Mouse (Mus musculus) frontal cortex, postnatal 25 days (tissue): Measurements from ENCODE around the gene Dcaf8.

ENCODE experiments used
- DNase-seq, 2 experiments: peaks; one replicate each; pipeline ENCODE4 v3.0.0; 2022; ENCODE audit warnings: low spot score in 2 of 2

Dcaf8 gene

GRCm38 (mm10) chr1:172148279-172148954 is 533 bp downstream of the Dcaf8 start:
- no peak for DNase-seq

DNA sequence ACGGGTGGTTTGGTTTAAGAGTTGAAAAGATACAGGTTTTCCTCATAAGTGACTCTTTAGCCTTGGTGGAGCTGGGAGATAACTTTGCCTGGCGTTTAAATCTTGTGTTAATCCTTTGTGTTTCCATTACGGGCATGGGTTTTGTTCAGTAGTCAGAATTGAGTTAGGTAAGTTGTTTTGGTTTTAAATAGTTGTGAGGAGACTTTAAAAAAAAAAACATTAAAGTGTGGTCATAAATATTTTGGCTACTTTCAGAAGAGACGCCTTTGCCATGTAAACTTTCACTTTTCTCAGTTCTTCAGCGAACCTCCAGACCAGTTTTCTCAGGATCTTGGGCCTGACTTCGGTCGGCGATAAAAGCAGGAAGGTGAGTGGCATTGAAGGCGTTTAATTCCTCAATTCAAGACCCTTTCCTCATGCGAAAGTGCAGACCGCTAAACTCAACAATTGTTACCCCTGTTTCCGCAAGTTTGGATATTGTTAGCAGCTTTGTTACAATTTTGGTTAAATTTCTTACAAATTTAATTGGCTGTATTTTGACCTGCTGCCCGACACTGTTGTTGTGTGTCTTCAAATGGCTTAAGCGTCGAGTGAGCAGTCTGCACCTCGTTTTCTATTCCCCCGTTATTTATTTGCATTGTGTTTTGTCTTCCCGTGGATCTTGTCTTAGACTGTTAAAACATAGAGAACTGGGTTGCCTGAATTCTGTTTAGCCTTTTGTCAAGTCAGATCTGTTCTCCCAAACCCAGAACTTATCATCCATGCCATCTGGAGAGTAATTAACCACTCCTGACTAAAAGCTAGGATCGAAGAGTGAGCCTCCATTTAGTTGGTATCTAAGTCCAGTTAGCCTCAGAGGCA is 1.3 kb downstream of the Dcaf8 start:
- DNase-seq: no peak

DNA sequence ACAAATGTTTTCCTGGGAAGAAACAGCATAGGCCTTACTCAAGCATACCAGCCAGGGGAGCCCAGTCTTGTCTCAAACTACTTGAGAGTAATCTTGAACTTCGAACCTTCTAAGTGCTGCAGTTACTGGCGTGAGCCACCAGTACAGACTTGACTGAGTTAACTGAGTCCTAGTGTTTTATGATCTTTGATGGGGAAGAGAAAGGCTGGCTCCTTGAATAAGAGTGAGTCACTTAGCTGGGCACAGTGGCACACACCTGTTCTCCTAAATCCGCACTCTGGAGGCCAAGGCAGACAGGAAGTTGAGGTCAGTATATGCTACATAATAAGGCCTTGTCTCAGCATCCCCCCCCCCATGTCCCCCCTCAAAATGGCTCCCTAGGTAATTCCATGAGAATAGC is 6.7 kb downstream of the Dcaf8 start:
- no peak for DNase-seq

- DNase-seq: no peak
Measured at GRCm38 (mm10) chr1:172155518-172155917, 7.6 kb downstream of the Dcaf8 start.

DNA sequence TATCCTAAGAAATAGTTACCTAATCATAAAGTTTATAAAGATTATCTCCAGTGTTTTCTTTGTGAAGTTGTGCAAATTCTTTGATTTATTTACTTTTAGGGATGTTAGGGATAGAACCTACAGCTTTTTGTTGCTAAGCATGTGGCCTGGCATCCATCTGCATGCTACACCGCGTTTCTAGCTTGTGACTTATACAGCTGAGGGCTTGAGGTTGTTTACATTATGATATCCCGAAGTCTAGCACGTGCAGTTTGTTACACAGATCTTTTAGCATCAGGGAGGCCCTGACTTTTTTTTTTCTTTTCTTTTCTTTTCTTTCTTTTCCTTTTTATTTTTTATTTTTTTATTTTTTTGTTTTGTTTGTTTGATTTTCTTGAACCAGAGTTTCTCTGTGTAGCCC is 12.1 kb downstream of the Dcaf8 start:
- DNase-seq: no peak

DNA sequence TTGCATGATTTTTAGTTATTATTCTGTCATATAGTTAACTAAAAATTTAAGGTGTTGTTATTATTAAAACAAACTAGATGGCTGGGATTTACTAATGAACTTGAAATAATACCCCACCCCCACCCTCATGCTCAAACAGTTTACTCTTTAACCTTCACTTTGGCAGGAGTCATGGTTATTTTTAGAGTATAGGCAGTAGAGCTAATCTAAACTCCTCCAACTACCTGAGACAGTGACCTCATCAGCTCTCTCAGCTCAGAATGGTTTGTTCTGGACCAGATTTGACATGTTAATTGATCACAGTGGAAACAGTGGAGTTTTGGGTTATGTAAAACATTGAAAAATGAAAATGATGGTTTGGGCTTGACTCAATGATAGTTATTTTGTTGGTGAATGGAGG is 12.6 kb downstream of the Dcaf8 start:
- DNase-seq: no peak

GRCm38 (mm10) chr1:172162009-172162408 is 14.1 kb downstream of the Dcaf8 start:
- no peak for DNase-seq

GRCm38 (mm10) chr1:172162959-172163358 is 15.1 kb downstream of the Dcaf8 start:
- no peak for DNase-seq

GRCm38 (mm10) chr1:172167911-172168310 is 20.0 kb downstream of the Dcaf8 start:
- no peak for DNase-seq

- DNase-seq: no peak
Measured at GRCm38 (mm10) chr1:172169809-172170208, 21.9 kb downstream of the Dcaf8 start.

DNA sequence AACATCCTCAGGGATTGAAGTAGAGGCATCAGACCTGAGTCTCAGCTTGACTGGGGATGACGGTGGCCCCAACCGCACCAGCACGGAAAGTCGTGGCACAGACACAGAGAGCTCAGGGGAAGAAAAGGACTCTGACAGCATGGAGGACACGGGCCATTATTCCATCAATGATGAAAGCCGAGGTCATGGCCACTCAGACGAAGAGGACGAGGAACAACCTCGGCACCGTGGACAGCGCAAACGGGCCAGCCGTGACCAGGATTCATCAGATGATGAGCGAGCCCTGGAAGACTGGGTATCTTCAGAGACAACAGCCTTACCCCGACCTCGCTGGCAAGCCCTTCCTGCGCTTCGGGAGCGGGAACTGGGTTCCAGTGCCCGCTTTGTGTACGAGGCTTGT is 24.5 kb downstream of the Dcaf8 start:
- DNase-seq: no peak

DNA sequence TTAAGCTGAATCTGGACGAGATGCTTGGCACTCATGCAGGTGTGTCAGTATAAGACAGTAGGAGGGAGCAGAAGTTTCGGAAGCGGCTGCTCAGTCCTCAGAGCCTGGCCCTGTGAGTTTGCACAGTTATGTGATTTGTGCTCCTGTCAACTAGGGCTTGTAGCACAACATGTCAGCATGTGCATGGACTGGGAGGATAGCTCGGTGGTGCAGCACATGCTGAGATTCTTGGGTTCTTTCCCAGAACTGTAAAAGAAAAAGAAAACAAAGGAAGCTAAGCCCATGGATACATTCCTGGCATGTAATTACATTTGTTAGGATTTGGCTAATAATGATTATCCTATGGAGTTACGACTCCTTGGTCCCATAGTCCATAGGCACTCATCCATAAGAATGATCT is 25.3 kb downstream of the Dcaf8 start:
- DNase-seq: no peak

- DNase-seq: no peak
Measured at GRCm38 (mm10) chr1:172177791-172178190, 29.9 kb downstream of the Dcaf8 start.

DNA sequence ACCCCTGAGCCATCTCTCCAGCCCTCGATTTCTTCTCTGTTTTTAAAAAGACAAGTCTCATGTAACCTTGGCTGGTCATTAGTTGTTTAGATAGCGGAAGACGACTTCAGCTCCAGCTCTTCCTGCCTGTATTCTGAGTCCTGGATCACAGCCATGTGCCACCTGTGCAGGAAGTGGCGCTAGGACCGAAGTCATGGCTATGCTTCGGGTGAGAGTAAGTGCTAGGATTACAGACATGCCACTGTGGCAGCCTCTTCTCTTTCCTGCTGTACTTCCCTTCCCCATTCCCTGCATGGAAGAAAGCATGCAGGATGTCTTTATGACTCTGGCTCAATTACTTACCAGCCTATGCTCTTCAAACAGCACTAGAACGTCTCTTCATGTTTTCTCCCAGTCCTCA is 31.2 kb downstream of the Dcaf8 start:
- DNase-seq: no peak

DNA sequence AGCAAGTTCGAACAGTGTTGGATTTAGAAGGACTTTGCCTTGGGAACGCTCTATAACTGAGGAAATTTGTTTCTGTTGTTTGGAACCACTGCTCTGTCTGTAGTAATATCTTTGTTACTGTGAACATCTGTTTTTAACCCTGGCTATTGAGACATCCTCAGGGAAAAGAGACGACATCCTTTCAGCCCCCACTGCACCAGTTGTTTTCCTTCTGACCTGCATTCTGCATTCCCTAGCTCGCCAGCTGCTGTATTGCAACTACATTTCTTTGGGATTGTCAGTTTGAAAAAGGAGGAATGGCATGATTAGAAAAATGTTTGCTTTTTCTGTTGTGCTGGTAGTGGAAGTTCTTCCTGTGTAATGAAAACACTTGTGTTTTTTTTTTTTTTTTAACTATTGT is 33.0 kb downstream of the Dcaf8 start:
- DNase-seq: no peak

DNA sequence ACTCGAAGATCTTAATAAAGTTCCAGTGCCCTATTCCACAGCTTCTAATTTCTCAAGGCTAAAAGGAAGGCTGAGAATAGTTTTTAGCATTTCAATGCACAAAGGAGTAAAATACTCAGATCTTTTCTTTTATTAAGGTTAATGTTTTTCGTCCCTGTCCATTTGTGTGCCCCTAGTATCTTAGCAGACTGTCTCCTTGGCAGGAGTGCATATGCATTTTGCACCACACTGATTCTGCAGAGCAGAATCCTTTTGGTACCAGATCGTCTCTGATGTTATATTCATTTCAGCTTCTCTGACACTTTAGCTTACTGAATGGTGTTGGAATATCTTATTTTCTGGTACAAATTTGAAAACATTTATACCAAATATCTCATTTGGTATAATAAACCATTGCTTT is 33.9 kb downstream of the Dcaf8 start:
- no peak for DNase-seq

DNA sequence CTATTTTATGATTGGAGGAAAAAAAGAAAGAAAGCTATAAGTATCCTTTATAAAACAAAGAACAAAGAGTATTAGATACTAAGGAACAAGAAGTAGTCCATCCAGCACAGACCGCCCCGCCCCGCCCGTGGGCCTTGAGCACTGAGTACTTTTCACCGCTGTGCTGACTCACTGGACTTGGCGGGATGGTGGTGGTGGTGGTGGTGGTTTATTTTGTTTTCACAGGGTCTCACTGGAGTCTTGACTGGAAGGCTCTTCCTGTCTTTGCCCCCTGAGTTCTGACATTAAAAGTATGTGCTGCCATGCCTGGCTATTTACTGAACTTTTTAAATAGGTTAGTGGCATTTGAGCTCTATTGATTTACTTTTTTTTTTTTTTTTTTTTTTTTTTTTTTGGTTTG is 35.2 kb downstream of the Dcaf8 start:
- no peak for DNase-seq

DNA sequence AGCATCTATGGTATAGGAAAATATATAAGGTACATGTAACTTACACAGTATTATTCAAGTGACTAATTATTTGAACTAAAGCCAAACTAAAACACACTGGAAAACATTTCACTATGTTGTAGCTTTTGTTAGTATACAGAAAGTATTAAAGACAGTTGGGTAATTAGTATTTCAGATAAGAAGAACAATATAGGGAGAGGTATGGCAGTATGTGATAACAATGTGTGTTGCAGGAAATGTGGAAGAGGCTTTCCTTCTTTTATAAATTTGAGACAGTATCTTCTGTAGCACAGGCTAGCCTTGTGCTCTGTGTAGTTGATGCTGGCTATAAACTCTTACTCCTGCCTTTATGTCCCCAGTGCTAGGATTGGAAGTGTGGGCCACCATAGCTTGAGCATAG is 36.0 kb downstream of the Dcaf8 start:
- DNase-seq: no peak

- DNase-seq: no peak
Measured at GRCm38 (mm10) chr1:172186401-172187289, 38.8 kb downstream of the Dcaf8 start.

GRCm38 (mm10) chr1:172188891-172189290 is 41.0 kb downstream of the Dcaf8 start:
- no peak for DNase-seq

GRCm38 (mm10) chr1:172191578-172191977 is 43.7 kb downstream of the Dcaf8 start:
- no peak for DNase-seq

GRCm38 (mm10) chr1:172192217-172192616 is 44.3 kb downstream of the Dcaf8 start:
- DNase-seq: no peak
